Mouse (Mus musculus) ES-E14 (cell line): ENCODE measurements around the gene Smpd2. TPM values are rescaled to one million over a fixed set of nuclear protein-coding genes. Genes with fewer than 3 reads are reported as not detected.

Experiments used
- DNase-seq: peaks from one replicate; pipeline ENCODE4 v3.0.0-alpha.2; 2013; ENCODE audit warnings: low read depth, low spot score
- H3K27ac ChIP-seq: 2 replicates; pipeline ENCODE4 v1.5.1; 2012; ENCODE audit warnings: low read depth, mild to moderate bottlenecking, low read length, moderate library complexity, mixed read lengths; ENCODE audit not compliant: poor library complexity, insufficient read depth, severe bottlenecking
- H3K36me3 ChIP-seq: 2 replicates; pipeline ENCODE4 v1.6.1; 2012; ENCODE audit warnings: mild to moderate bottlenecking, low read length, moderate library complexity, mixed read lengths; ENCODE audit not compliant: control insufficient read depth, poor library complexity, insufficient read depth, severe bottlenecking
- H3K4me1 ChIP-seq, 2 experiments: fragments of 150-350 bp in 1 of 2; sonication (generic) in 1 of 2; 2 replicates each; pipeline ENCODE4 v1.6.1; 2012; ENCODE audit warnings: low read length in 2 of 2, mild to moderate bottlenecking in 1 of 2, mixed read lengths in 1 of 2; ENCODE audit not compliant: control insufficient read depth in 2 of 2, insufficient read depth in 2 of 2, poor library complexity in 1 of 2
- H3K4me3 ChIP-seq, 2 experiments: fragments of 150-350 bp in 1 of 2; sonication (generic) in 1 of 2; 2 replicates each; pipeline ENCODE4 v1.5.1; 2012; ENCODE audit warnings: low read length in 2 of 2, low read depth in 1 of 2, mild to moderate bottlenecking in 1 of 2, mixed read lengths in 1 of 2; ENCODE audit not compliant: insufficient read depth in 1 of 2, poor library complexity in 1 of 2, severe bottlenecking in 1 of 2
- H3K9ac ChIP-seq: 2 replicates; pipeline ENCODE4 v1.6.1; 2012; ENCODE audit warnings: low read depth, mild to moderate bottlenecking, low read length, mixed read lengths; ENCODE audit not compliant: poor library complexity, insufficient read depth, severe bottlenecking
- H3K9me3 ChIP-seq: fragments of 150-350 bp; sonication (generic); 2 replicates; pipeline ENCODE4 v1.6.1; 2012; ENCODE audit warnings: low read depth, mild to moderate bottlenecking, low read length; ENCODE audit not compliant: control insufficient read depth, insufficient read depth
- CHD2 ChIP-seq: IDR thresholded peaks from 2 replicates; pipeline ENCODE4 v1.6.1; 2014; ENCODE audit warnings: mild to moderate bottlenecking, low read depth, low read length, inconsistent platforms
- HCFC1 ChIP-seq: IDR thresholded peaks from 2 replicates; pipeline ENCODE4 v1.6.1; 2012; ENCODE audit warnings: low read length, inconsistent platforms, borderline replicate concordance; ENCODE audit not compliant: insufficient read depth
- MAFK ChIP-seq: IDR thresholded peaks from 2 replicates; pipeline ENCODE4 v1.6.1; 2014; ENCODE audit warnings: mild to moderate bottlenecking, low read depth, low read length, inconsistent platforms; ENCODE audit not compliant: insufficient read depth
- ZC3H11A ChIP-seq: IDR thresholded peaks from 2 replicates; pipeline ENCODE4 v1.6.1; 2012; ENCODE audit warnings: low read depth, mild to moderate bottlenecking, inconsistent platforms, low read length, borderline replicate concordance
- ZNF384 ChIP-seq: IDR thresholded peaks from 2 replicates; pipeline ENCODE4 v1.6.1; 2012; ENCODE audit warnings: low read depth, low read length, inconsistent platforms
- in situ Hi-C, 2 experiments: fragments of 600-800 bp; cut with MboI; formaldehyde crosslinking; loops; one replicate each; pipeline ENCODE4 v1.15.1; 2025; ENCODE audit warnings: low sequenced_read_pairs in 2 of 2, inconsistent platforms in 1 of 2; ENCODE audit not compliant: unreplicated experiment in 2 of 2
- total RNA-seq: library from RNA; depleted of rRNA; stranded (reverse); fragments of 300-350 nt; gene quantifications from 2 replicates; pipeline ENCODE4 v1.2.3, GENCODE M21; 2012

Smpd2 gene
- total RNA-seq, 1 experiment: 31.7 TPM

GRCm38 (mm10) chr10:41479961-41480360 is 10.2 kb downstream of the Smpd2 start:
- Histone ChIP-seq H3K4me1 (peaks cover 0 to 19% of the 10 kb centered on the region in 2 experiments; a peak in 1 of 4 replicates), H3K27ac (no peak overlapping the region)
- TF ChIP-seq CHD2: no peak
- no peak for TF ChIP-seq ZNF384
- no peak for TF ChIP-seq HCFC1
- TF ChIP-seq ZC3H11A: no peak

GRCm38 (mm10) chr10:41477278-41478181 is 12.6 kb downstream of the Smpd2 start:
- peak overlapping the region; percentile 64 to 97 for H3K4me3 ChIP-seq
- peaks cover 2 to 28% of the 10 kb centered on the region in 2 experiments for H3K4me1 ChIP-seq
- in situ Hi-C loops: no loop called here
- TF ChIP-seq CHD2 (no peak), HCFC1 (no peak), ZC3H11A (no peak), MAFK (no peak), ZNF384 (no peak)
- peak overlapping the region; percentile 37 for H3K27ac ChIP-seq
- H3K9me3 ChIP-seq: no peaks in the 10 kb centered on the region
- H3K9ac ChIP-seq: peak overlapping the region; percentile 40; the same call in 1 of the 2 replicates
- peaks cover 4% of the 10 kb centered on the region; the same call in 1 of the 2 replicates for H3K36me3 ChIP-seq
- peak; percentile 60 for DNase-seq

More at GRCm38 (mm10) chr10:41479961-41480360, 10.2 kb downstream of the Smpd2 start:
- no peak overlapping the region for H3K9ac ChIP-seq
- no peaks in the 10 kb centered on the region for H3K9me3 ChIP-seq
- no peak for DNase-seq
- peaks cover 14% of the 10 kb centered on the region; the same call in 1 of the 2 replicates for H3K36me3 ChIP-seq
- in situ Hi-C loops: no loop called here
- H3K4me3 ChIP-seq: no peak overlapping the region

GRCm38 (mm10) chr10:41477018-41477277 is 13.2 kb downstream of the Smpd2 start:
- peak overlapping the region; percentile 37 for H3K27ac ChIP-seq
- no peak for DNase-seq

GRCm38 (mm10) chr10:41476171-41477017 is 13.8 kb downstream of the Smpd2 start, which contains the start of gene Mical1:
Mical1 (plus strand) TSS chr10:41476314.
- DNase-seq: no peak
- H3K27ac ChIP-seq: peak within 1 kb of the TSS; percentile 37
- no peak for TF ChIP-seq MAFK
- TF ChIP-seq CHD2: no peak
- TF ChIP-seq ZNF384: no peak
- TF ChIP-seq ZC3H11A: no peak
- TF ChIP-seq HCFC1: no peak
- peaks cover 2 to 23% of the 10 kb centered on the region in 2 experiments for H3K4me1 ChIP-seq
- no peaks in the 10 kb centered on the region for H3K9me3 ChIP-seq
- H3K9ac ChIP-seq: peak within 1 kb of the TSS; percentile 76
- H3K4me3 ChIP-seq: peak within 1 kb of the TSS; percentile 64 to 97
- H3K36me3 ChIP-seq: no peaks in the 10 kb centered on the region
- in situ Hi-C loops: no loop called here

More at GRCm38 (mm10) chr10:41477018-41477277, 13.2 kb downstream of the Smpd2 start:
- Histone ChIP-seq H3K9me3 (no peaks in the 10 kb centered on the region), H3K4me1 (peaks cover 2 to 27% of the 10 kb centered on the region in 2 experiments), H3K9ac (peak overlapping the region; percentile 40; the same call in 1 of the 2 replicates), H3K36me3 (peaks cover under 1% of the 10 kb centered on the region; the same call in 1 of the 2 replicates), H3K4me3 (peak overlapping the region; percentile 64 to 97)
- in situ Hi-C loops: no loop called here
- no peak for TF ChIP-seq ZNF384
- TF ChIP-seq CHD2: no peak
- no peak for TF ChIP-seq HCFC1
- TF ChIP-seq ZC3H11A: no peak
- TF ChIP-seq MAFK: no peak
